Mouse (Mus musculus): ENCODE measurements around the gene Tnrc6b. TPM values are rescaled to one million over a fixed set of nuclear protein-coding genes. Genes with fewer than 3 reads are reported as not detected.

Tnrc6b gene
- total RNA-seq, 2 experiments from 2014 or later, result 101 to 102 TPM

GRCm38 (mm10) chr15:80701481-80702257 is 9.4 kb upstream of the Tnrc6b start:
- no peak for DNase-seq (ENCODE audit: low spot score in 2 of 2)

GRCm38 (mm10) chr15:80702910-80703309 is 8.2 kb upstream of the Tnrc6b start:
- DNase-seq (ENCODE audit: low spot score in 2 of 2), result no peak

- no peak for DNase-seq (ENCODE audit: low spot score in 2 of 2)
Observed at GRCm38 (mm10) chr15:80703495-80703894, 7.6 kb upstream of the Tnrc6b start.

- peak; percentile 78 to 83 for DNase-seq (ENCODE audit: low spot score in 2 of 2)
Observed at GRCm38 (mm10) chr15:80704267-80704666, 6.8 kb upstream of the Tnrc6b start.

GRCm38 (mm10) chr15:80705828-80706549 is 5.1 kb upstream of the Tnrc6b start:
- DNase-seq (ENCODE audit: low spot score in 2 of 2), result peak; percentile 82 to 88

- no peak for DNase-seq (ENCODE audit: low spot score in 2 of 2)
Observed at GRCm38 (mm10) chr15:80706596-80706995, 4.5 kb upstream of the Tnrc6b start.

- DNase-seq (ENCODE audit: low spot score in 2 of 2), result no peak
Observed at GRCm38 (mm10) chr15:80707088-80707487, 4.0 kb upstream of the Tnrc6b start.

GRCm38 (mm10) chr15:80709593-80709992 is 1.5 kb upstream of the Tnrc6b start:
- DNase-seq (ENCODE audit: low spot score in 2 of 2), result no peak

- DNase-seq (ENCODE audit: low spot score in 2 of 2), result no peak
Observed at GRCm38 (mm10) chr15:80710257-80710607, 881 bp upstream of the Tnrc6b start.

- DNase-seq (ENCODE audit: low spot score in 2 of 2), result peak; percentile 48
Observed at GRCm38 (mm10) chr15:80711401-80712151, 463 bp downstream of the Tnrc6b start.

GRCm38 (mm10) chr15:80714299-80714698 is 3.2 kb downstream of the Tnrc6b start:
- DNase-seq (ENCODE audit: low spot score in 2 of 2), result no peak

GRCm38 (mm10) chr15:80716631-80717135 is 5.6 kb downstream of the Tnrc6b start:
- DNase-seq (ENCODE audit: low spot score in 2 of 2), result no peak

GRCm38 (mm10) chr15:80717431-80717830 is 6.3 kb downstream of the Tnrc6b start:
- no peak for DNase-seq (ENCODE audit: low spot score in 2 of 2)

GRCm38 (mm10) chr15:80720249-80720648 is 9.1 kb downstream of the Tnrc6b start:
- no peak for DNase-seq (ENCODE audit: low spot score in 2 of 2)

GRCm38 (mm10) chr15:80721861-80722260 is 10.7 kb downstream of the Tnrc6b start:
- no peak for DNase-seq (ENCODE audit: low spot score in 2 of 2)

GRCm38 (mm10) chr15:80722366-80722765 is 11.3 kb downstream of the Tnrc6b start:
- no peak for DNase-seq (ENCODE audit: low spot score in 2 of 2)

GRCm38 (mm10) chr15:80729477-80729876 is 18.4 kb downstream of the Tnrc6b start:
- DNase-seq (ENCODE audit: low spot score in 2 of 2), result no peak

- no peak for DNase-seq (ENCODE audit: low spot score in 2 of 2)
Observed at GRCm38 (mm10) chr15:80731043-80731442, 19.9 kb downstream of the Tnrc6b start.

- DNase-seq (ENCODE audit: low spot score in 2 of 2), result no peak
Observed at GRCm38 (mm10) chr15:80731511-80731910, 20.4 kb downstream of the Tnrc6b start.

- no peak for DNase-seq (ENCODE audit: low spot score in 2 of 2)
Observed at GRCm38 (mm10) chr15:80732266-80733030, 21.3 kb downstream of the Tnrc6b start.

GRCm38 (mm10) chr15:80735300-80735699 is 24.2 kb downstream of the Tnrc6b start:
- DNase-seq (ENCODE audit: low spot score in 2 of 2), result no peak

Measured in left cerebral cortex, adult 18-20 months (tissue).